Mouse (Mus musculus) thymus, adult 2 months (tissue): Measurements from ENCODE around the gene Plekhg3.

Source experiments
- CTCF ChIP-seq: fragments of 200-500 bp; IDR thresholded peaks from 2 replicates; pipeline ENCODE4 v1.5.1; 2012; ENCODE audit warnings: mild to moderate bottlenecking, control low read depth, low read length, moderate library complexity, borderline replicate concordance; ENCODE audit not compliant: control insufficient read depth, poor library complexity, insufficient read depth; ENCODE audit errors: extremely low read depth
- POLR2A ChIP-seq: fragments of 200-500 bp; IDR thresholded peaks from 2 replicates; pipeline ENCODE4 v1.6.1; 2012; ENCODE audit warnings: mild to moderate bottlenecking, low read length, control low read depth, moderate library complexity; ENCODE audit not compliant: control insufficient read depth, poor library complexity, insufficient read depth; ENCODE audit errors: extremely low read depth

DNA sequence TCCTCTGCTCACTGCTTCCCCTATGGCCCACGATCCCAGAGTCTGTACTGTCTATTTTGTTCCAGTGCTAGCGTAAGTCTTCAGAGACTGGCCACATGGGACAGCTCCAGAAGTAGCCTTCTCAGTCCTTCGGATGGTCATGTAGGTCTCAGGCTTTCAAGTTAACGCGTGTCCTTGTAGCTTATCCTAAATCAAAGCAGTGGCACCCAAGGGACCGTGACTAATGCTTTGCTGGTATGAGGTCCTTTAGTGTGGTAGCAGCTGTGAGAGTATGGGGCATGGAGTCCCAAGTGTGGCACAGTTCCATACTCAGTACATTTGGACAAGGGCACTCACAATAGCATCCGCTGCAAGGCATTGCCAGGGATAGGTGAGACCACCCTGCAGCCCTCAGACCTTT is 25.5 kb downstream of the Plekhg3 start:
- TF ChIP-seq POLR2A (no peak), CTCF (no peak)
